Mouse (Mus musculus) heart, adult 9 months (tissue): ENCODE measurements around the gene Hhat.

Experiments
- DNase-seq, 2 experiments: peaks; one replicate each; pipeline ENCODE4 v3.0.0; 2022; ENCODE audit warnings: low spot score in 2 of 2

Gene Hhat

GRCm38 (mm10) chr1:192770495-192771331 lies at the start of gene Hhat:
Gene Hhat (minus strand): TSS chr1:192771223.
- DNase-seq, result peak; percentile 73 to 74

GRCm38 (mm10) chr1:192818334-192818733 lies 47.3 kb upstream of the Hhat start:
- peak; percentile 36 to 49 for DNase-seq

- DNase-seq, result no peak
Measured at GRCm38 (mm10) chr1:192815789-192816188, 44.8 kb upstream of the Hhat start.

- DNase-seq, result no peak
Measured at GRCm38 (mm10) chr1:192814700-192815099, 43.7 kb upstream of the Hhat start.

- no peak for DNase-seq
Measured at GRCm38 (mm10) chr1:192812758-192813157, 41.7 kb upstream of the Hhat start.

- no peak for DNase-seq
Measured at GRCm38 (mm10) chr1:192812290-192812689, 41.3 kb upstream of the Hhat start.

GRCm38 (mm10) chr1:192806168-192807157 lies 35.4 kb upstream of the Hhat start:
- DNase-seq, result peak; percentile 55 to 77

GRCm38 (mm10) chr1:192800338-192800737 lies 29.3 kb upstream of the Hhat start:
- DNase-seq, result no peak

- no peak for DNase-seq
Measured at GRCm38 (mm10) chr1:192799165-192799991, 28.4 kb upstream of the Hhat start.

GRCm38 (mm10) chr1:192798212-192799164 lies 27.5 kb upstream of the Hhat start:
- DNase-seq, result peak; percentile 75 to 79

GRCm38 (mm10) chr1:192797011-192797274 lies 25.9 kb upstream of the Hhat start:
- DNase-seq, result no peak

- DNase-seq, result no peak
Measured at GRCm38 (mm10) chr1:192796201-192797010, 25.4 kb upstream of the Hhat start.

GRCm38 (mm10) chr1:192794957-192795745 lies 24.1 kb upstream of the Hhat start:
- no peak for DNase-seq

- DNase-seq, result no peak
Measured at GRCm38 (mm10) chr1:192791897-192792361, 20.9 kb upstream of the Hhat start.

GRCm38 (mm10) chr1:192790442-192790841 lies 19.4 kb upstream of the Hhat start:
- no peak for DNase-seq

GRCm38 (mm10) chr1:192789828-192790227 lies 18.8 kb upstream of the Hhat start:
- DNase-seq, result peak; percentile 77 to 80

- peak; percentile 91 to 92 for DNase-seq
Measured at GRCm38 (mm10) chr1:192789111-192789522, 18.1 kb upstream of the Hhat start.

GRCm38 (mm10) chr1:192786194-192786593 lies 15.2 kb upstream of the Hhat start:
- DNase-seq, result no peak
